Mouse (Mus musculus) cerebellum, adult 18-20 months (tissue): Measurements from ENCODE around the gene Mapk14.

Experiments
- DNase-seq, 2 experiments: peaks; one replicate each; pipeline ENCODE4 v3.0.0; 2021

Gene Mapk14

DNA sequence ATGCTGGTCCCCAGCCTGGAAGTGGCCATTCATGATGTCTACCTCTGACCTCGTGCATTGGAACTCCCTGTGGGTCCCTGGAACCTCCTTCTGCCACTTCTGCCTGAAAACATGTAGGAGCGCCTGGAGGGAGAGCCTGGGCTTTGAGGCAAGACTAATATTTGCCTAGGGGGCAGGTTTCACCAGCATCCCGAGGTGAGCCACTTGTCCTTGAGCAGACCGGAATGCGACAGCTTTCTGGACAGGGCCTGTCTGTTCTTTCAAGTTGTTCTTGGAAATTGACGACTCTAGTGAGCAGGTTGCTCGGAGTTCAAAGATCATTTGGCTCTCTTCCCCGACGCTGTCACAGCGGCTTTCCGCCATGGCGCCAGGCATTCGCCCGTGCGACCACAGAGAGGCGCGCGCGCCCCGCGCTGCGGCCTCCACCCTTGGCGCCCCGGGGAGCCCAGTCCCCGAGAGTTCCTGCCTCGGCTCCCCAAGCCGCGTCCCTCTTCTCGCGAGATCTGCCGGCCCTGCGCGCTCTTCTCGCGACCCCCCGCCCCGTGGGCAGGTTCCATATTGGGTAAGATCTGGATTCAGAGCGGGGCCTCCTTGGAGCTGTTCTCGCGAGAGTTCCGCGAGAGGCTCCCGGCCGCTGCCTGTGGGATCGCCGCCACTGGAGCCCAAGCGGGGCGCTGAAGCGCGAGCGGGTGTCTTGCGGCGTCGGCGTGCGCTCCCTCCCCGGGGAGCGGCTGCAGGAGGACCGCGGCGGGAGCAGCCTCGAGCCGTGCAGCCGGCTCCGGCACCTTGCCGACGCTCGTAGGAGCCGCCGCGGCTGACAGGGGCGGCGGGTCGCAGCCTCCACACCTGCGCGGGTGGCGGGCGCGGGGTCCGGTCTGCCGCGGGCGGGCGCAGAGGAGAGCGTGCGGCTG, at the start of gene Mapk14:
Gene Mapk14, plus strand, starts transcription at position 554 of the 911 bp plus-strand sequence.
- DNase-seq = peak; percentile 98 to 99

- no peak for DNase-seq
These were observed 47.4 kb upstream of the Mapk14 start for GRCm38 (mm10) chr17:28643697-28644096.

DNA sequence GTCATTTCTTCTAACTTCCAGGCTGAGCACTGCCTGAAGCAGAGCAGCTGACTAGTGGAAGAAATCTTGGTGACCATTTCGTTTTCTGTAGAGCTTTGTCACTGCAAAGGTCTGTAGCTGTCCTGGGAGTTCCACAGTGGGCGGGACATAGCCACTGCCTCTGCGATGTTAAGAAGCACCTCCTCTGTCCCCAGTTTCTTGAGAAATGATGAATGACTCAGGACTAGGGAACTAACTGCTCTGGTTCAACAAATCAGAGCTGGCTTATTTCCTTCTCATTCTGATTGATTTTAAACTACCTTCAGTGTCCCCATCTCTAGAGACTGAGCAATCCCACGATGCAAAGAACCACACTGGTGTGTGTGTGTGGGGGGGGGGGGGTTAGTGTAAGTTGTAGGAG, 47.0 kb upstream of the Mapk14 start:
- no peak for DNase-seq

GRCm38 (mm10) chr17:28646221-28646620, 44.9 kb upstream of the Mapk14 start:
- DNase-seq = no peak

DNA sequence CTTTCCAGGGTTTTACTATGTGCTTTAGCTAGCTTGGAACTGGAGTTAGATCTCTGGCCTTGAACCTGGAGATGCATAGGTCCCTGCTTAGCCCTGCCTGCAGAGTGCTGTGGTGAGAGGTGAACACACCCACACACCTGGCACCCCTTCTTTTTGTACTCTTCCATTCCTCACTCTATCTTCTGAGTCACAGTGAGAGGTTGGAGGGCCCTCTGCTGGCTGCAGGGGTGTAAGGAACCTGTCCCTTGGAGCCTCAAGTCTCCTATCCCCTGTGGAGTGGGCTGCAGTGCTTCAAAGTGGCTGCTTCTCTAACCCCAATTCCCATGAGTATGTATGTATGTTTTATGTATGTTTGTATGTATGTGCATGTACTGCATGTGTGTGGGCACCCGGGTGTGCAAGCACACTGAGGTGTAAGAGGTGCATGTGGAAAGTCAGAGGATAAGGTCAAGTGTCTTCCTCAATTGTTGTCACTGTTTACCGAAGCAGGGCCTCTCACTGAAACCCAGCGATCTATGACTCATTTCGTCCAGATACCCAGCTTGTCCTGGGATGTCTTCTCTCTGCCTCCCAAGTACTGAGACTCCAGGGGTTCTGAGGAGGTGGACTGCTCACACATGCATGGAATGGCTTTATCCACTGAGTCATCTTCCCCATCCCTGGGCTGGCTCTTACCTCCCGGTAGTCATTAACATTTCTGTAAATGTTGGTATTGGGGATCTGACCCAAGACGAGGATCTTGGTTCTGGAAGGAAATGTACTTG, 42.3 kb upstream of the Mapk14 start:
- peak; percentile 33 to 35 for DNase-seq

DNA sequence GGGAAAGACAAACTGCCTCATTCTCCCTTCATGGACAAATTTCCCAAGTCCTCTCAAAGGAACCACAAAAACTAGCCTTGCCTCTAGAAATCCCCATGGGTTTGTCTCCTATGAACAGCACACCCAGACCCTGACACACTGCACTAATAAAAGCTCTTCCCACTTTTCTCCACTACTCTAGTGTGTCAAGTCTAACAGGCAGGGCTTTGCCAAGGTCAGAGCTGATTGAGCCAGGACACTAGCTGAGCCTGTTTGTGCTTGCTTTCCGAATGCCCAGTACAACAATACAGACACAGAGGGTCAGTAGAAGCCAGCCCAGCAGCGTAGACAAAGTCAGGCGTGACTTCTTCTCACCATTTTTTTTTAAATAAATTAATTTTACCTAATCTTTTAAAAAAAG, 40.9 kb upstream of the Mapk14 start:
- no peak for DNase-seq

DNA sequence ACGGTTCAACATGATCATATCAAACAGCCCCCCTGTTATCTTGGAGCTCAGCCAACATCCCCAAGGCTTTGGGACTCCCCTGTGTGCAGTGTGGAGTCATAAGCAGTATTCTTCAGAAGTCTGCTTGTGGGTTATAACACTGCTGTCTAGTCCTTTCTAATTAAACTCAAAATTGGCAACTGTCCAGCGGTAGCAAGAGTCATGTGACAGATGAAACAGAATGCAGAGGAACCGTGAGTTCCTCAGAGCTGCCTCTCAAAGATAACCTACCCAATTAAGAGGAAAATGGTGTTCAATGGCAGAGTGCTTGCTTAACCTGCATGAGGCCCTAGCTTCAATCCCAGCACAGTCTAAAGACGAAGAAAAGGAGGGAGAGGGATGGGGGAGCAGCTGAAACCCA, 33.2 kb upstream of the Mapk14 start:
- DNase-seq = no peak

DNA sequence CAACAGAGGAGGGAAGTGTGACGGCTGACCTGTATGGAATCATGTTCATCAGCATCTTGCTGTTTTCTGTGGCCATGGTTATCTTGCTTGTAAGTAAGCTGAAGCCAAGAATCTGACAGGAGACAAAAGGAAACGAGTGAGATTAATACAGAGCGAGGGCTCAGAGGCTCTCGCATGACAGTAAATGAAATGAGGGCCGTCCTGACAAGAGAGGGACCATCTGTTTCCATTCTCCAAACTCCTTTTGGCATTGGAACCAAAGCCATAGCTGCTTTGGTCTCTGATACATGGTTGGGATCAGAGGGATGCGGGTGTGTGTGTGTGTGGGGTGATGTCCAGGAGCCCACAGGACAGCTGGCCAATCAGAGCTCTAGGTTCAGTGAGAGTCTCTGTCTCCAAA, 31.6 kb upstream of the Mapk14 start:
- no peak for DNase-seq

DNA sequence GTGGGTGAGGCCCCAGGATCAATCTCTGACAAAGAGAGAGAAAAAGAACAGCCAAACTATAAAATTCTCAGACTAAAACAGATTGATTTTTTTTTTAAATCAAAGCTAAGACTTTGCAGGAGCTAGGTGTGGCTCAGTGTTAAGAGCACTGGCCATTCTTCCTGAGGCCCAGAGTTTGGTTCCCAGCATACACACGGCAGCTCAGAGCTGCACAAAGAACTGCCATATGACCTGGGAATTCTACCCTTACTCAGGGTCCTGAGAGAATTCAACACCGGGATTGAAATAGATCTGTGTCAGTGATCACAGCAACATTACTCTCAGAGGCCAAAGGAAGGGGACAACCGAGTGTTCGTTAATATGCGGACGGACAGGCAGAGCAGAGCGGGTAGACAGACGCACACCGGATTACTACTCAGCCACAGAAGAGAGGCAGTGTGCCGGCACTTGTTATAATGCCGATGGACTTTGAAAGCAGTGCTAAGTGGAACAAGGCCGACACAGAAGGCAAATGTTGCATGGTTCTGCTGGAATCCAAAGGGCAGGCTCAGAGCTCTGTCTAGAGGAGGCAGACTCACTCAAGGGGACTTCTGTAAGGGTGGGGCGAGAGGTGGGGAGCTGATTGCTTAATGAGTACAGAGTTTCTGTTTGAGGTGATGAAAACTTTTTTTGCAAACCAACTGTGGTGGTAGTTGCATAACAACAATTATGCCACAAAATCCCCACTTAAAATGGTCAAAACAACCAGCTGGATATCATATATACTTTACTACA, 8.6 kb upstream of the Mapk14 start:
- DNase-seq = no peak

DNA sequence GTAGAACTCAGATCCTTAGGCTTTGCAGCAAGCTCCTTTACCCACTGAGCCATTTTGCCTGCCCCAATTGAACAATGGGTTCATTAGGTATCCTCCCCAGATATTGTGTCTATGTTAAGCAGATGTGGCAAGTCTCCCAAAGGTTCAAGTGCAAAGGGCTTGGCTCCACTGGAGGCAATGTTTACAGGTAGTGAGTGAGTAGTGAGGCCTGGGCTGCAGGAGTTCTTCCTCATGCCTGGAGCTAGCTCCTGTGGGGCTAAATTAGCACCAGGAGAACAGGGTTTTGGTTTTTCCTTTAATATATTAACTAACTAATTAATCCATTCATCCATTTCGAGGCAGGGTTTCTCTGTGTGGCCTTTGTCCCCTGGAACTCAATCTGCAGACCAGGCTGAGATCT, 7.5 kb upstream of the Mapk14 start:
- DNase-seq = no peak

DNA sequence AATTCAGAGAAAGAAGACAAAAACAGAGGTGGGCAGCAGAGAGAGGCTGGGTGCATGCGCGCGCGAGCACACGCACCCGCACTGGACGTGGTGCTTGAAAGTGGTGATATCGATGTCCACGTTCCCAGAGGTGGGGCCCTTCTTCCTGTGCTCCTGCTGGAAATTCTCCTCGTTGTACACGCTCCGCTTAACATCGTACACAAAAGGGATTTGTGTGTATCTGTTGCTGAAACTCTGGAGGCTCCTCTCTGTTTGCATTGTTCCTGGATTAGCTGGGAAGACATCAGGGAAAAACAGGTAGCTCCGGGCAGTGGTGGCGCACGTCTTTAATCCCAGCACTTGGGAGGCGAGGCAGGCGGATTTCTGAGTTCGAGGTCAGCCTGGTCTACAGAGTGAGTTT, 6.5 kb upstream of the Mapk14 start:
- DNase-seq = no peak

DNA sequence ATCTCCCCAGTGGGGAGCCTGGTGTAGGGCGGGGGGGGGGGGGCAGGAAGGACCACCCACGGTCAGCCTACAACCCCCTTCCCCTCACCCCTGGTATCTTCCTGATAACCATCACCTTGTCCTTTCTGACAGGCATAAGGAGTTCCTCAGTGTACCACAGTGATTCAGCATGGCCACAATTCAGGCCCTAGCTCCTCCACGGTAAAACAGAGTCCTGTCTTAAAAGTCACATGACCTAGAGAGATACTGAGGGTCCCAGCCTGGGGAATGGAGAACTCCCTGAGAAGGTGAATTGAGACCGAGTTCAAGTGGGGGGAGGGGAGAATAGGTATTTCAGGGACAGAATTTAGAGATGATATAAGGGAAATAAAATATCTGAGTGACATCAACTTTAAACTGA, 3.8 kb upstream of the Mapk14 start:
- DNase-seq = no peak

- DNase-seq = peak; percentile 59 to 72
These were observed 1.4 kb upstream of the Mapk14 start, which contains the start of gene Slc26a8 for GRCm38 (mm10) chr17:28689586-28690283. Gene Slc26a8, minus strand, starts transcription at chr17:28690233.

DNA sequence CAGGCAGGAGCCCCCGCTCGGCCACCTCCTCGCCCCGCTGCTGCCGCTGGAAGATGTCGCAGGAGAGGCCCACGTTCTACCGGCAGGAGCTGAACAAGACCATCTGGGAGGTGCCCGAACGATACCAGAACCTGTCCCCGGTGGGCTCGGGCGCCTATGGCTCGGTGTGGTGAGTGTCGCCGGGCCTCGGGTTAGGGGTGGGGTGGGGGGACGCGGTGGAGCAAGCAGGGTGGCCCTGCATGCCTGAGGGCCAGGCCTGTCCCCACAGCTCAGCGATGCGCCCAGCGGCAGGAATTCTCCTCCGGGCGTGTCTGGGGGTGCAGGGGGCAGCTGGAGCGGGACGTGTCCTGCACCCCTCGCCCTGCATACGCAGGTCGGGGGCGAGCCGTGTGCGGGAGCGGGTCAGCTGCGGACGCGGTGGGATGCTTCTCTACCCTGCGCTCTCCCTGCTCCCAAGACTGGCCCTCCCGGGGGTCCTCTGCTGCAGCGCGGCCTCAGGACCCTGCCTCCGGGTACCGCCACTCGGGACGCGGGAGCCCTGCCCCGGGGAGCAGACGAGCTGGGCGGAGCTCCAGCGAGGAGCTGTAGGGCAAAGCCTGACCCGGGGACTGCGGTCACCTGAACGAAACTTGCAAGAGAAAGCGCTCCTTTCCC, 685 bp downstream of the Mapk14 start:
- DNase-seq = peak; percentile 61 to 69

GRCm38 (mm10) chr17:28692341-28692710, 1.2 kb downstream of the Mapk14 start:
- peak; percentile 59 to 61 for DNase-seq

DNA sequence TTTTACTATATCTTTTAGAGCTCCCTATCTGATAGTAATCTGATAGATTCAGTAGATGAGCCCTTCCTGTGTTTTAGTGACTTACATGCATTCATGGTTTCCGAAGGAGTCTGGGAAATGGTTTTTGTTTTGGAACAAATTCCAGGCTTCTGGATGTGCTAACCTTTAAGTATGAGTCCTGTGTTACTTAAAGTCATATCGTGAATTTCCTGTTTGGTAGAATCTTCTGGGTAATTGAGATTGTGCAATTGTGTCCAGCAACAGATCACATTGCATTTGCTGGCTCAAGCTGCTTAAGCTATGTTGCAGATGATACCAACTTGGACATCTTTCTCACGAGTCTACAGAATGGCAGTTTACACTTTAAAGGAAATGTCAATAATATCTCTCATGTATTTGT, 2.0 kb downstream of the Mapk14 start:
- no peak for DNase-seq

- DNase-seq = no peak
These were observed 2.9 kb downstream of the Mapk14 start for GRCm38 (mm10) chr17:28694078-28694477.

- no peak for DNase-seq
These were observed 3.7 kb downstream of the Mapk14 start for GRCm38 (mm10) chr17:28694832-28695231.

GRCm38 (mm10) chr17:28696641-28697040, 5.5 kb downstream of the Mapk14 start:
- DNase-seq = no peak

DNA sequence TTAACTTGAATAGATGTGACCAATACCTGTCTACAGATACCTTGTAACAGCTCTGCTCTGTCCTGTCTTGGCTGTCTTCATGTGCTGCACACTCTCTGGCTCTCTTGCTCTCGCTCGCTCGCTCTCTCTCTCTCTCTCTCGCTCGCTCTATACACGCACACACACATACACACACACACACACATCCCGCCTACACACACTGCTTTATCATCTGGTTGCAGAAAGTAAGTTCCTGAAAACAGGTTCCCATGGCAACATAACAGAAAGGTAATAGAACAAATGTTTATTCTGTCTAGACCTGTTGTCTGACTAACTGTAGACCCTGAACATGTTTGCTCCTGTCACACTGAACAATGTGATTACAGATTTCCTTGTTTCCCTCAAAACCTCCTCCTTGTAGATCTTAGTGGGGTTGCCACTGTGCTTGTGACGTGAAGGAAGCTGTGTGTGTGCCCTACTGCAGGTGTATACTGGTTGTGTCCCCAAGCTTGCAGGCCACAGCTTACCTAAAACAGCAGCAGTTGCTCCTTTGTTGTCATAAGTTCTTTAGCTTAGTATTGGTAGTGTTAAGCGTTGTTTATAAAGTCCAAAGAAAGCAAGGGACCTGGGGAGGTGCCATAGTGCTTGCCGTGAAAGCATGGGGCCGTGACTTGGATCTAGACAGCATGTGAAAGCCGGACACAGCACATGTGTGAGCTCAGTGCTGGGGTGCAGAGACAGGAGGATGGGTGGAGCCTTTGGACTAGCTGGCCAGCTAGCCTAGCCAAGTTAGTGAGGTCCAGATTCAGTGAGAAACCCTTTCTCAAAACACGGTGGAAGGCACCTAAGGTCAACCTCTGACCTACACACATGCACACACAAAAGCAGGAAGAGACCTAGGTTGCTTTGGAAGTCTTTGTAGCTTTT, 6.4 kb downstream of the Mapk14 start:
- peak; percentile 37 to 43 for DNase-seq

- DNase-seq = peak; percentile 42 to 57
These were observed 7.1 kb downstream of the Mapk14 start for GRCm38 (mm10) chr17:28698245-28698644.
